Mouse (Mus musculus) stomach, postnatal 0 days (tissue): ENCODE results near the gene Gucy1a1. TPM values are rescaled to one million over a fixed set of nuclear protein-coding genes. Genes with fewer than 3 reads are reported as not detected.

ENCODE experiments used
- ATAC-seq: fragments of 200-750 bp; cut with Nextera tagmentation; 2 replicates; pipeline ENCODE4 v1.8.0; 2017; ENCODE audit not compliant: low FRiP score, low TSS enrichment
- DNase-seq: peaks from one replicate; pipeline ENCODE4 v3.0.0-alpha.2; 2016; ENCODE audit warnings: low spot score
- H3K27ac ChIP-seq: fragments of 300-500 bp; sonication (generic); replicated peaks from 2 replicates; pipeline ENCODE4 v1.5.1; 2014; ENCODE audit warnings: mild to moderate bottlenecking, control low read depth
- H3K27me3 ChIP-seq: fragments of 300-500 bp; sonication (generic); 2 replicates; pipeline ENCODE4 v1.6.1; 2014; ENCODE audit warnings: low read length; ENCODE audit not compliant: control insufficient read depth, insufficient read depth
- H3K36me3 ChIP-seq: fragments of 300-500 bp; sonication (generic); 2 replicates; pipeline ENCODE4 v1.6.1; 2014; ENCODE audit warnings: low read length, mixed read lengths; ENCODE audit not compliant: control insufficient read depth, insufficient read depth
- H3K4me1 ChIP-seq: fragments of 300-500 bp; sonication (generic); replicated peaks from 2 replicates; pipeline ENCODE4 v1.6.1; 2014; ENCODE audit warnings: antibody characterized with exemption; ENCODE audit not compliant: control insufficient read depth, insufficient read depth
- H3K4me2 ChIP-seq: fragments of 300-500 bp; sonication (generic); replicated peaks from 2 replicates; pipeline ENCODE4 v1.6.1; 2014; ENCODE audit warnings: low read depth, mild to moderate bottlenecking, control low read depth, moderate library complexity
- H3K4me3 ChIP-seq: fragments of 300-500 bp; sonication (generic); 2 replicates; pipeline ENCODE4 v1.5.1; 2014; ENCODE audit warnings: low read depth, low read length, control low read depth
- H3K9ac ChIP-seq: fragments of 300-500 bp; sonication (generic); 2 replicates; pipeline ENCODE4 v1.6.1; 2014; ENCODE audit warnings: mild to moderate bottlenecking, low read length, control low read depth, mixed read lengths
- H3K9me3 ChIP-seq: fragments of 300-500 bp; sonication (generic); 2 replicates; pipeline ENCODE4 v1.6.1; 2016; ENCODE audit warnings: low read length; ENCODE audit not compliant: control insufficient read depth
- CTCF ChIP-seq: IDR thresholded peaks from 2 replicates; pipeline ENCODE4 v1.5.1; 2016; ENCODE audit warnings: antibody characterized with exemption, low read depth, mild to moderate bottlenecking, moderate library complexity
- EP300 ChIP-seq: optimal IDR thresholded peaks from 2 replicates; pipeline ENCODE3; 2016; ENCODE audit warnings: antibody characterized with exemption
- WGBS: fragments of 180-500 bp; shearing (Covaris S2); extraction: QIAGEN DNeasy Blood & Tissue Kit; methylation state at CpG from one replicate; pipeline ENCODE4 v1.1.7; 2014; 5-methylcytosine and 5-hydroxymethylcytosine counted together
- polyA plus RNA-seq: library from polyadenylated mRNA; unstranded; fragments of >200 nt; fragmentation: Nextera tagmentation; extraction: Ambion mirVana; gene quantifications from 2 replicates; pipeline ENCODE4 v1.2.1, GENCODE M21; 2015

Gucy1a1 gene
- 16.3 and 17.3 TPM in 2 replicates for polyA plus RNA-seq

- Histone ChIP-seq H3K4me1 (no peaks in the 10 kb centered on the region), H3K27ac (peak within 1 kb of the TSS; percentile 81), H3K4me2 (peak within 1 kb of the TSS; percentile 69), H3K27me3 (no peaks in the 10 kb centered on the region), H3K4me3 (peak within 1 kb of the TSS; percentile 57), H3K9me3 (no peaks in the 10 kb centered on the region), H3K36me3 (no peaks in the 10 kb centered on the region), H3K9ac (peak within 1 kb of the TSS; percentile 72)
- TF ChIP-seq CTCF (no peak), EP300 (no peak)
- ATAC-seq: peak; percentile 63; the same call in 1 of the 2 replicates
- under 1% methylated on average over 36 of the region's 36 CpGs for WGBS
- DNase-seq: peak; percentile 29
Measured at GRCm38 (mm10) chr3:82145126-82145901, at the start of gene Gucy1a1. Gene Gucy1a1 (minus strand): TSS chr3:82145789.

DNA sequence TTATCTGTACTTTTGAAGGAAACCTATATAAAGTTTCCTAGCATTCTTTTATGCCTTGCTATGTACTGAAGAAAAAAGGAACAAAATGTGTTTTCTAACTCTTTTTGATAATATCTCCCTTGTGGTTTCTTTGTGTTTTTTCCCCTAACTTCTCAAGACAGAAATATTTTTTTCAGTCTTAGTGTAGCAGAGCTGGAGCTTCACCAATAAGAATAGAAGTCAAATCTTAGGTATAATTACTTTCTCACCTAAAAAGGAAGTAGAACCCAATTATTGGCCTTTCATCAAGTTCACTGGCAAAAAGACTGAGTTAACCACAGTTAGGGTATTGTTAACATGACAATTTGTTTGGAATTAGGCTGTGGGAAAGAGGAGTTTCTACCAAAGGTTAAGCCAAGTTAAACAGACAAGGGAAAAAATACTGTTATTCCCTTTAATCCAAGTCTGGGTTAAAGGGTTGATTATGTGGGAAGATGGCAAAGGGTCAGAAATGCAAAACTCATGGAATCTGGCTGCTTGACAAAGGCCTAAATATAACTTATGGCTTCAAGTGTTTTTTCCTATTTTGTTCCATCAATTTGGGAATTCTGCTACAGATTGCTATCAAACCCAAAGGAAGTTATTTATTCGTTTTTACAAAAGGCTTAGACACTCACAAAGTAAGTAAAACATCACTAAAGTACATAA lies 46.1 kb upstream of the Gucy1a1 start:
- H3K4me3 ChIP-seq: no peak overlapping the region
- H3K9ac ChIP-seq: no peak overlapping the region
- WGBS: 49% methylated on average over 1 of the region's 1 CpGs
- TF ChIP-seq EP300 (no peak), CTCF (no peak)
- no peak overlapping the region for H3K27ac ChIP-seq
- ATAC-seq (no peak), DNase-seq (no peak)
- H3K36me3 ChIP-seq: no peaks in the 10 kb centered on the region
- H3K4me2 ChIP-seq: no peak overlapping the region
- no peaks in the 10 kb centered on the region for H3K9me3 ChIP-seq
- H3K4me1 ChIP-seq: no peaks in the 10 kb centered on the region
- H3K27me3 ChIP-seq: no peaks in the 10 kb centered on the region

- no peak for ATAC-seq
- no peak for TF ChIP-seq EP300
- TF ChIP-seq CTCF: no peak
- 77% methylated on average over 9 of the region's 9 CpGs for WGBS
Measured at GRCm38 (mm10) chr3:82185626-82186025, 40.0 kb upstream of the Gucy1a1 start.

DNA sequence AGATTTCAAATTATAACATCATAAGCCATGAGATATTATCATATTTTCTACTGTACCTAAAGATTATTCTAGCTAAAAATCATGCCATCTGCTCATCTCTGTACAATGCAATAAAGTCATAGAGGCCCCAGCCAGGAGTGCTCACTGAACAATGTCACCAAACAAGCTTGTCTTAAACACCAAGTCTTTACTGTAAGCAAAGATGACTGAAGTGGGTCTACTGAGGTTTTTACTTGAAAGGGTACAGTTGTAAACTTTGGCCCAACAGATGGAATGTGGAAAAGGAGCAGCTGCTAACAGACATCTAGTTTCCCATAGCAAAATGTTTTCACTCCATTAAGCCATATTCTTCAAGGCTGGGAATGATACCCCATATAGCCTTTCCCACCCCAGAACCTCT lies 35.9 kb upstream of the Gucy1a1 start:
- Histone ChIP-seq H3K27ac (no peak overlapping the region), H3K4me2 (no peak overlapping the region), H3K36me3 (no peaks in the 10 kb centered on the region), H3K27me3 (no peaks in the 10 kb centered on the region), H3K9ac (no peak overlapping the region), H3K4me3 (no peak overlapping the region), H3K9me3 (no peaks in the 10 kb centered on the region), H3K4me1 (no peaks in the 10 kb centered on the region)
- TF ChIP-seq CTCF (no peak), EP300 (no peak)
- ATAC-seq (no peak), DNase-seq (no peak)

More at GRCm38 (mm10) chr3:82185626-82186025, 40.0 kb upstream of the Gucy1a1 start:
- Histone ChIP-seq H3K9me3 (no peaks in the 10 kb centered on the region), H3K27ac (no peak overlapping the region), H3K9ac (no peak overlapping the region), H3K4me1 (no peaks in the 10 kb centered on the region), H3K27me3 (no peaks in the 10 kb centered on the region), H3K36me3 (no peaks in the 10 kb centered on the region), H3K4me2 (no peak overlapping the region), H3K4me3 (no peak overlapping the region)
- no peak for DNase-seq

DNA sequence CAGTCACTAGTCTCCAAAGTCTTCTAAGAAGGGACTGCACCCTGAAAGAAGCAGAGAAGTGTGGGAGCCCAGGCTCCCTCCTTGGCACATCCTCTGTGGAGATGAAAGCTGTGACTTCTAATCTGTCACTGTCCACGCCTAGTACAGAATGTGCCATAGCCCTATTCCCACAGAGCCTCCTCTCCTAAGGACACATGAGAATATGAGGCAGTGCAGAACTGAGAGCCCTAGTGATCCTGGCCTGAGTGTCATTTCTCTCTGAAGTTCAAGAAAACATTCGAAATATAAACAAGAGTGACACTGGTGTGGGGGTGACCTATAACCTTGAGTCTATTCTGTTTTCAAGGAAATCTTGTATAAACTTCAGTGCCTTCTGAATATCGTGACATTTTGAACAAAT lies 34.7 kb upstream of the Gucy1a1 start:
- Histone ChIP-seq H3K9ac (no peak overlapping the region), H3K4me1 (no peaks in the 10 kb centered on the region), H3K9me3 (no peaks in the 10 kb centered on the region), H3K4me3 (no peak overlapping the region), H3K27me3 (no peaks in the 10 kb centered on the region), H3K27ac (no peak overlapping the region), H3K36me3 (no peaks in the 10 kb centered on the region), H3K4me2 (no peak overlapping the region)
- ATAC-seq (no peak), DNase-seq (no peak)
- TF ChIP-seq EP300 (no peak), CTCF (no peak)
- WGBS: 50% methylated on average over 3 of the region's 3 CpGs

- no peak for TF ChIP-seq EP300
- no peak for TF ChIP-seq CTCF
- H3K4me2 ChIP-seq: no peak overlapping the region
- no peak overlapping the region for H3K27ac ChIP-seq
- 58% methylated on average over 1 of the region's 1 CpGs for WGBS
- no peak for DNase-seq
- no peaks in the 10 kb centered on the region for H3K36me3 ChIP-seq
- no peaks in the 10 kb centered on the region for H3K4me1 ChIP-seq
- no peak overlapping the region for H3K4me3 ChIP-seq
- ATAC-seq: no peak
- H3K9me3 ChIP-seq: no peaks in the 10 kb centered on the region
- no peaks in the 10 kb centered on the region for H3K27me3 ChIP-seq
- no peak overlapping the region for H3K9ac ChIP-seq
Measured at GRCm38 (mm10) chr3:82175501-82175900, 29.9 kb upstream of the Gucy1a1 start.
